4 mouse cellular contexts compared by ENCODE assay signal in the genomic region with DNA sequence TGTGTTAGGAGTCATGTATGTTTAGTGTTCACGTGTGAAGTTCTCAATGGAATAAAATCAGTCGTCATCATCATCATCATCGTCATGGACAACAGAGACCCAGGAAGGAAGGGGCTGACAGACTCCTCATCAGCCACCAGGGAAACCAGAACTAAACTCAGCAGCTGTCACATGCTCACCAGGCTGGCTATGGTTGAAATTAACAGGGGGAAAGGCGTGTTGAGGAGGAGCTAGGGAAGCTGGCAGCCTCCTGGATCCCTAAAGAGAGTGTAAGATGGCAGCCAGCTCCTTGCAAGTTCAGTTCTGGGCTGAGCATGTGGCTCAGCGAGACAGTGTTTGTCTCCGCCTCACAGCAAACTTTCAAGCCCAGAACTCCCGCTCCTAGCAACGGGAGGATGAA.
"Had no signal": no experiment of that assay in that cellular context is flagged by ENCODE, and none has a peak within 500 bp of the region (broad histone marks: within the 10 kb centered on the region; RNA-seq: fewer than 3 reads in every experiment).

No protein-coding gene starts in this region.

- H3K9me3 ChIP-seq: kidney, embryonic 15.5 days; midbrain, embryonic 12.5 days had no signal

- H3K27ac ChIP-seq: kidney, embryonic 15.5 days; limb, embryonic 13.5 days; liver, embryonic 14.5 days; midbrain, embryonic 12.5 days had no signal

- H3K4me3 ChIP-seq: kidney, embryonic 15.5 days; limb, embryonic 13.5 days; midbrain, embryonic 12.5 days had no signal

- H3K9ac ChIP-seq: kidney, embryonic 15.5 days; limb, embryonic 13.5 days; liver, embryonic 14.5 days; midbrain, embryonic 12.5 days had no signal

- H3K36me3 ChIP-seq: kidney, embryonic 15.5 days; limb, embryonic 13.5 days; midbrain, embryonic 12.5 days had no signal

- H3K27me3 ChIP-seq: kidney, embryonic 15.5 days; limb, embryonic 13.5 days had no signal

- H3K4me2 ChIP-seq: kidney, embryonic 15.5 days; limb, embryonic 13.5 days; midbrain, embryonic 12.5 days had no signal
